Mouse (Mus musculus) common myeloid progenitor, adult 5-6 weeks (primary cell): ENCODE data around the gene Aasdhppt. TPM values are rescaled to one million over a fixed set of nuclear protein-coding genes. Genes with fewer than 3 reads are reported as not detected.

Experiments
- ATAC-seq: replicated peaks from 2 replicates; pipeline ENCODE4 v1.8.0; 2016; ENCODE audit warnings: low read depth, mild to moderate bottlenecking, moderate TSS enrichment, inconsistent platforms; ENCODE audit not compliant: poor library complexity, severe bottlenecking
- total RNA-seq: library from RNA; stranded (forward); fragments of 200-1000, 187-1606 nt; gene quantifications from 2 replicates; pipeline ENCODE4 v1.2.3, GENCODE M21; 2017

The Aasdhppt gene
- 29.4 and 32.1 TPM in 2 replicates for total RNA-seq

DNA sequence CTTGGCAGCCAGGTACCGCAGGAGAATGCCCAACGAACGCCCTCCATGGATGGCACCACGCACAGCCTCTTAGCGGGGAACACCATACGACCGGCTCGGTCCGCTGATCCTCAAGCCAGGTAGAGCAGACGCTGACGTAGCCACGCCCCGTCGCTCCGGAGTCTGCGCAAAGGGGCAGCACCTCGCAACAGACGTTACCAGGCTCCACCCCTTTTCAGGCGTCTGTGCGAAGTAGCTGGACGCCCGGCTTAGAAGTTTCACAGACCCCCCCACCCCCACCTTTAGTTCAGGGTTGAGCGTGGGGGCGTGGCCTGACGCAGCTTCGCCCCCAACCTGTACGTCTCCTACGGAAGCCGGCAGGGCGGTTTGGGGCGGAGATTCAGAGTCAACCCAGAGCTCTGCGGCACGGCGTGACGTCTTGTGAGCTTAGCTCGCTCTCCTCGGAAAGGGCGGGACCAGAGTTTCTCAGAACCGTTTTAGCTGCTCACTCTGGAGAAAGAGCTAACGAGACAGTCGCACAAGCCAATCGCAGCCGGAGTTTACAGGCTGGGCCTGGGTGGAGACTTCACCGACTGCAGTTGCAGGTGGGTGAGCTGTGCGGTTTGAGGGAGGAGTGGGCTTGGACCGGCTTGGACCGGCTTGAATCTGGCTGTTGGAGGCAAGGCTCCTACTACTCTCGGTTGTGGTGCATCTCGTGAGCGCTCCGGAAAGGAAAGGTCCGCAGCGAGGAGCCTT is at the start of gene Aasdhppt, which contains the start of gene Kbtbd3:
TSS of gene Aasdhppt (minus strand) at position 121 of the 735 bp plus-strand sequence.
TSS of gene Kbtbd3 (plus strand) at position 483 of the 735 bp plus-strand sequence.
- ATAC-seq, result peak; percentile 80

DNA sequence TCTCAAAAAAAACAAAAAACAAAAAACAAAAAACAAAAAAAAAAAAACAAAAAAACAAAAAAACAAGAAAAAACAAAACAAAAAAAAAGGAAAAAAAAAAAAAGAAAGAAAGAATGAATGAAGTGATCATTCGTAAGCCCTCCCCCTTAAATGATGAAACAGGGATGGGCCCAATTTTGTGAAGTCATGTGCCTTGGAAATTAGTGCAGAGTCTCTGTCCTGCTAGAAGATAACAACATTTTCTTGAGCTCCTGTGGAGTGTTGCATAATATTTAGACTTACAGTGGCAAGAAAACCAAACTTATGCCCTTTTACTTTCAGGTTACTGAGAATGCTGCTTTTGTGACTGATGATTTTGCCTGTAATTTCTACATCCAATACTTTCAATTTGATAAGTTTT is 43.9 kb upstream of the Aasdhppt start:
- no peak for ATAC-seq

DNA sequence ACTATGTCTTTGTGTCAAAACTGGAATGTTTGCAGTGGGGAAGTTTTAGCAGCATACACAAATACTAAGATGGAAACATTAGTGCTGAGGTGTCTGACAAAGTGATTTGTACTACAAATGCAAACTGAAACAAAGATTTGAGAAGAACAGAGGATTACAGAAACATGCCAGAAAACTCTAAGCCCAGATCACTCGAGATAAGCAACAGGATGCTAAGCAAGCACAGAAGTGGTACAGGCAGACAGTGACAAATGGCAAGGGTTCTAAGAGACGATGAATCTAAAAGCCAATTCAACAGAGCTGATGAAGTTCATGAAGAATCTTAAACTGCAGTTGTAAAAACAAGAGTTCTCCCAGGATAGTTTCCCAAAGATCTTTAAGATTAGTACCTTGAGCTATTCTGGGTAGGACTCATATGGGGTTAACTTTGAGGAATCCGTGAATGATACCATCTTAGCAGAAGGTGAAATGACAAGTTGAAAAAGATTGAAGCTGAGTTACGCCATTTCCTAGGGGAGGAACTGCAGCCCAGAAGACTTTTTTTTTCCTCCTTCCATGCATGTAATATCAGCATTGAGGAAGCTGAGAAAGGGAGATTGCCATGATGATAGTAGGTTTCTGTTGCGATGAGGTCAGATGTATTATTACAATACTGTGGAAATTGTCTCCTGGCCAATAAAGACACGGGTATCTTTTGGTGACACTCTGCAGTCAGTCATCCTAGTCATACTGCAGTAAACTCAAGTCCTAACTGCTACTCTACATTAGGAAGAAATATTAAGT is 9.9 kb upstream of the Aasdhppt start:
- peak; percentile 56 for ATAC-seq

DNA sequence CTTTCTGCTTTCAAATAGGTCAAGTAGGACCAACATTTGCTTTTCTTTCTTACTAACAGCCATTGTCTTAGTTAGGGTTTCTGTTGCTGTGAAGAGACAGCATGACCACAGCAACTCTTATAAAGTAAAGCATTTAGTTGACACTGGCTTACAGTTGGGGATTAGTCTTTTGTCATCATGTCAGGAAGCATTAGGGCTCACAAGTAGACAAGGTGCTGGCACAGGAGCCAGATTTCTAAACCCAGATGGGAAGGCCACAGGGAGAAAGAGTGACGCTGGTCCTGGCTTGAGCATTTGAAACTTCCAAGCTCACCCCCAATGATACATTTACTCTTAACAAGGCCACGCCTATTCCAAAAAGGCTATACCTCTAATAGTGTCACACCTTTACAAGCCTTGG is 6.5 kb upstream of the Aasdhppt start:
- ATAC-seq, result no peak

DNA sequence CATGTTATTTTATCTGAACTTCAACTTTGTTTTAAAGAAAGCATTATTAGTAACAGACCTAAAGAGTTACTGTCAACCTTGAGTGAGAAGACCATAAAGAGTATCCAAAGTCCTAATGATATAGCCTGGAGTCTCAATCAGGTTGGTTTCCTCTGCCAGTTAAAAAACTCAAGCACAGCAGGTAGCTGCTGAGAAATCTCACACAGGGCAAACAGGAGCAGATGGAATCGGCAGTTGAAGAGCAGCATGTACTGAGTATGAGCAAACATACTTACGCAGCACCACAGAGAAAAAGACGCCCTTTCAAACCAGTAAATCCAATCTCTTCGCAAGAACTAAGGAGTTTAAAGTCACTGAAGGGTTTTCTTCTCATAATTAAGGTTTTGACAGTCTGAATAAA is 4.7 kb upstream of the Aasdhppt start:
- no peak for ATAC-seq

DNA sequence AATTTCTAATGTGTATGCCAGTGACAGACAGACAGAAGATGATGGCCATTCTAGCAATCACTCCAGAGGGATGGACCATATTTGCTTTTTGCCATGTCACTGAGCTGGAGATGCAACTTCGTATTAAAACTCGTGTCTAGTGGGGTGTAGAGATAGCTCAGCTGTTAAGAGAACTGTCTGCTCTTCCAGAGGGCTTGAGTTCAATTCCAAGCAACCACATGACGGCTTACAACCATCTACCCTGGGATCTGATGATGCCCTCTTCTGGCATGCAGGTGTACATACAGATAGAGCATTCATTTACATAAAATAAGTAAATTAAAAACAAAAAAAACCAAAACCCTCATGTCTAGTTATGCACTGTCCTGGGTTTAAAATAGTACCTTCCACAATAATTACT is 1.9 kb upstream of the Aasdhppt start:
- no peak for ATAC-seq

DNA sequence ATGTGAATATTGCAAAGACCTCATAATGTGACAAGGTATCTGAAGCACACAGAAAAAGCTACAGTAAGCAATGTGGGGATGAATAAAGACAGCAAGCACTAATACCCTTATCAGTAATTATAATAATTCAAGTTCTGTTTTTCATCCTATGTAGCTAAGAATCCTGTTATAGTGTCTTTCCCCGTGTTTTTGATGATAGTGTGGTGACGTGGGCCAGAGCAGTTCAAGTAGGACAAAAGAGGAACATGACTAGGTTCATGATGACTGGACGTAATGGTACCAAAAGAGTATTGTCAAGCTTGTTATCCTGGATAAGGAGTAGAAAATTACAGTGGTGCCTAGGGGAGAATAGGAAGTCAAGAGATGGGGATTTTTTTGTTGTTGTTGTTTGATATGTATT is 1.4 kb upstream of the Aasdhppt start:
- ATAC-seq, result peak; percentile 9; the same call in 1 of the 2 replicates

DNA sequence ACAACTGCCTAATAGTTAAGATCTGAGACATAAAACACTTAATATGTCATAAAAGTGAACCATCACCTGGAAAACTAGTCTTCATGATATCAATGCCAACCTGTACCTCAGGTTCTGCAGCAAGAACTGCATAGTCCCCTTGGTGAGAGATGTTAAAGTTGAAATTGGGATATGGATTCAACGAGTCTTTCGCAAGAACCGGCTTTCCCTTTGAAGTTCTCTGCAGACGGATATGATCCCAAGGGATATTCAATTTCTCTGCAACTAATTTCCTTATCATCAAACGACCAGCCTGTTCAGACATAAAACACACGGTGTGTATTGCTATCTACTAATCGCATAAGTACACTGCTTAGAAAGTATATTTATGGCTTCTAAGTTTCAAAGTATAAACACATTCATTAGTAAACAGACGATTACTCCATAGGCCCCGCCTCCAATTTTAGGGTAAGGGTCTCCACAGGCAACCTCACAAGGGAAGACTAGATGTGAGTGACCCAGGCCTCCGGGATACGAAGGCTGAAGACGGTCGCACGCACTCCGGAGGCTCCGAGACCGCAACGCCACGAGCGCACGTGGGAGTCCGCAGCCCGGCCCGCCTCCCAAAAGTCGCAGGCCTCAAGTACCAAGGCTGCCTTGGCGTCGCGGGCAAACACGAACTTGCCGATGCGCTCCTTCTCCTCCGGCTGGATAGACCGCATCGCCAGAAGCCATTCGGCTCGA is 482 bp downstream of the Aasdhppt start:
- ATAC-seq, result peak; percentile 51

DNA sequence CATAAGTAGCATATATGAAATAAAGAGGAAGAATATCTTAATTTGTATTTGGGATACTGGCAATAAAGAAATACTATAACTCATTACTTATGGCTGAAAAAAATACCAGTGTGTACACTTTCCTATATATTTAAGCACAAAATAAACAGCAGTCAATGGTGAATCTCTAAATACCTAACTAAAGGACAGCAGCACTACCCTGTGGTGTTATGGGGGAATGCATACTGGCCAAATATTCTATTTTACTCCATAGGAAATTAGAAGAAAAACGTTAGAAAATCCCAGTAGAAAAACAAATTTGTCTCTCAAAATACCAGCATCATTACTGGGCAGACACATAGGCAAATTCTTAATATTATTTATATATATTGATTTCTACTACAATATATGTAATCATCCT is 4.4 kb downstream of the Aasdhppt start:
- no peak for ATAC-seq

DNA sequence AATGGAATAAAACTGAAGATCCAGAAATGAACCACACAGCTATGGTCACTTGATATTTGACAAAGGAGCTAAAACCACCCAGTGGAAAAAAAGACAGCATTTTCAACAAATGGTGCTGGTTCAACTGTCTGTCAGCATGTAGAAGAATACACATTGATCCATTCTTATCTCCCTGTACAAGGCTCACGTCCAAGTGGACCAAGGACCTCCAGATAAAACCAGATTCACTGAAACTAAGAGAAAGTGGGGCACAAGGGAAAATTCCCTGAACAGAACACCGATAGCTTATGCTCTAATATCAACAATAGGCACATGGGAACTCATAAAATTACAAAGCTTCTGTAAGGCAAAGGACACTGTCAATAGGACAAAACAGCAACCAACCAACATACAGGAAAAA is 8.8 kb downstream of the Aasdhppt start:
- ATAC-seq, result no peak

DNA sequence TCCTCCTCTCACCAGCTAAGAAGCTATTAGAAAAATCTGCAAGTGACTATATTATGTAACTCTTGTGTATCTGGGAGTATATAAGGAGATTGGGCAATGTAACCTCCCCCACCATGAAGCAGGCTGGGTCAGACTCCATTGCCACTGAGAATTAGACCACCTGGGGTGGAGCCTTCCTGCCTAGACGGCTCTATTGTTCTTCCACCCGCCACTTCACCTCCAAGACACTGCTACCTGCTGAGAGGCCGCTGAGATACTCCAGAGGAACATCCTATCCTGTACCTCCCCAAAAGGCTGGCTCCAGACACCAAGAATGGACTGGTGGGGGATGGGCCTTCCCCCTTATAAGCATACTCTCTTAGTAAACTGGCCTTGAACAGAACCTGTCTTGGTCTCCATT is 25.4 kb downstream of the Aasdhppt start:
- ATAC-seq, result no peak

DNA sequence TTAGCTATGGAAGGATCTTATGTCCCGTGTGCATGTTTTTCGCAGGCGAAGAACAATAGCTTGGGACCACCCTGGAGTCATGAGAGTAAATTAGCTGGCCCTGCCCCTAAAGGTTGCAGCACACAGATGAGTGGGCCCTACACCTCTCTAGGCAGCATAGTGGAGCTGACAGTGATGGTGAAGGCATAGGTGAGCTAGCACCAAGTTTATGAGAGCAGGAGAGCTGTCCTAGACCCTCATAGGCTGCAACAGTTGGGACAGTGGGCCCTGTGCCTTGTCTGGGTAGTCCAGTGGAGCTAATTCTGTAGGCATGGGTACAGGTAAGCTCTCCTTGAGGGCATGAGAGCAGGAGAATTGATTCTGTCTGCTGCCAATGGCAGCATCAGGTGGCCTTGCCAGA is 42.4 kb downstream of the Aasdhppt start:
- ATAC-seq, result no peak

DNA sequence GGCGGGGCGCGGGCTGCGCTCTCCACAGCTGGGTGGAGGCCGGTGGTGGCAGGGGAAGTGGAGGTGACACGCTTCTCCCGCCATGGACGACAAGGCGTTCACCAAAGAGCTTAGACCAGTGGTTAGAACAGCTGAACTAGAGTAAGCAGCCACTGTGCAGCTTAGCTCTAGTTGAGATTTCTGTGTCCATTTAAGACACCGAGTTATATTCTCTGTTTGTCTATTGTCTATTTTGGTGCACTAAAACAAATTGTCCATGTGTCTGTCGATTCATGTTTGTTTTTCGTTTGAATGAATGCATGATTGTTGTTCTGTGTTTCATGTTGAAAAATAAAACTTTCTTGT is 48.6 kb downstream of the Aasdhppt start:
- ATAC-seq, result no peak

DNA sequence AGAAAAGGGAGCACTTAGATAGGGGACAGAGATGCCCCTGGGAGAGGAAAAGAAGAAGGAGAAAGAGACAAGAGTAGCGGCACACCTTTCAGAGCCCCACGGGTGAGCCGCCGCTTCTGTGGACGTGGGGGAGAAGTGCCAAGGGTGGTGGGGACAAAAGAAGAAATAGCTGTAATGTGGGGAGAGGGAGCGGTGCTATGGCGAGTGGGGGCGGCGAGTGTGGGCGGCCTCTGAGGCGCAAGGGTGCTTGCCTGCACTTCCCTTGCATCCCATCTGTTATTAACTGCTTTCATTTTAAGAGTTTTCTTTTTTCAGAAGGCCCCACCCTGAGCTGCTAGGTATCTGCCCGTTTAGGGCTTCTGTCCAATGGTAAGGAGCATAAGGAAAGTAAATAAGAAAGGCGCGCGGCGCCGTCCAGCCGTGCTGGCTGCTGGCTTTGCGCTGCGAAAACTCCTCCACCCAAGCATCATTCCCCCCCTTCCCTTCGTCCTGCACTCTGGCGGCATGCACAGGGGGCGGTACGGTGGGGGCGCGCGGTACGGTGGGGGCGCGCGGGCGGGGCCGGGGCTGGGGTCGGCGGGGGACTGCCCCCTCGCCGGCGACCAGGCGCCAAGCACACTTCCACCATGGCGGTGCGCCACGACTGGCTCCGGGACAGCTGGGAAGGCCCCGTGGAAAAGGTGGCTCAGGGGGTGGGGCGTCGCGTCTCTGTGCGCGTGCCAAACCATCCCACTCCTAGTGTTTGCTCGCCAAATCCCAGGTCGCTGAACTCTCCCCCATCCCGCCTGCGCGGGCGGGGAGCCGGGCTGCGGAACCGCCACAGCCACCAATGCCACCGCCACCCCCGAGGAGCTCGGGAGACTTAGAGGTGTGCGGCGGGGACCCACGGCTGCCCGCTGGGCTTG is 49.2 kb downstream of the Aasdhppt start:
- ATAC-seq, result no peak

DNA sequence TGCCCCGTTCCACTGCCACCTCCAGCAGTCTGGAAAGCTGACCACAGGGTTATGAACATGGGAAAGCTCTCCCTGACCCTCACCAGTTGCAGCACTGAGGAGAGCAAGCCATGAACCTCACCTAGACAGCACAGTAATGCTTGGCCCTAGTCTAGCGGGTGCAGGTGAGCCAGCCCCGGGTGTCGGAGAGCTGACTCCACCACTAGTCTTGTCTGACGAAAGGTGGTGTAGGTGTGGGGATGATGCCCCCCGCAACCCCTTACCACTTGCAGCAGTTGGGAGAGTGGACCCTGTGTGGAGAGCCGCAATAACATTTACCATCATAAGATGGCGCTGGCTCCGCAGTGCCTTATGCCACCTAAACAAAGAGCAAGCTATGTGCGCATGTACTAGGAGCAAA is 50.2 kb downstream of the Aasdhppt start:
- ATAC-seq, result no peak

Other genes with a start within 250 kb of the Aasdhppt start
- 4.5 and 6.3 TPM in 2 replicates for gene Kbtbd3, start 362 bp upstream of the Aasdhppt start, total RNA-seq
- gene Msantd4, start 67.1 kb upstream of the Aasdhppt start, total RNA-seq, result 32.8 and 38.9 TPM in 2 replicates